Mouse (Mus musculus): ENCODE measurements around the gene Fry. TPM values are rescaled to one million over a fixed set of nuclear protein-coding genes. Genes with fewer than 3 reads are reported as not detected.

The Fry gene
- polyA plus RNA-seq, 1 experiment from 2014 or later = 41.9 TPM

DNA sequence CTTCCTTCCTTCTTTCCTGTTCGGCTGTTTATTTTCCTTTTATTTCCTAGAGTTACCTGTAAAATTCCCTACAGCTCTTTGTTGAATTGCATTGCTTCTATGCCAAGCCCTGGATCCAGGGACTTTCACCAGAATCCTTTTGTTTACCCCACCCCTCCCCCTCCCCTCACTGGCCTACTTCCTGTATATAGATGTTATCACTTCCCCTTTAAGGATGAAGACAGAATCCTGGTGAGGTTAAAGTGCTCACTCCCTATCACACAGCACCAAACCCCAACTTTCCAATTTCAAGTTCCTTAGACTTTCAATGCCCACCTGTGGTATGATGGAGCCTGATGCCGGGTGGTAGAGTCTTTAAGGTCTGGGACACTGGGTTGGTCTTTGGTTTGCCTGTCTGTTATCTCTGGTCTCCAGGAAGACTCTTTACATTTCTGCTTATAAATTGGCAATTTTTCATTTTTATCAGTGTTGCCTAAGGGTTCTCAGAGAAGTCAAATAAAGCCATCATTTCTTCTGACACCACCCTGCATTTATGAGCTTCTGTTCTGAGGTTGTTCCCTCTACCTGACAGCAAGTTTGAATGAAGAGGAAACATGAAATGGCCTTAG is 59.9 kb downstream of the Fry start:
- Histone ChIP-seq H3K36me3 (no peaks in the 10 kb centered on the region), H3K9ac (no peak overlapping the region), H3K4me3 (no peak overlapping the region), H3K27me3 (no peaks in the 10 kb centered on the region), H3K4me1 (replicated peaks) (no peaks in the 10 kb centered on the region), H3K27ac (replicated peaks) (no peak overlapping the region), H3K9me3 (0 out of 2 replicates have a peak, but pooled peaks cover 8% of the 10 kb centered on the region), H3K4me2 (no peak overlapping the region)
- ATAC-seq (ENCODE audit: low read depth) = no peak
- WGBS = 91% methylated on average over 1 of the region's 2 CpGs

DNA sequence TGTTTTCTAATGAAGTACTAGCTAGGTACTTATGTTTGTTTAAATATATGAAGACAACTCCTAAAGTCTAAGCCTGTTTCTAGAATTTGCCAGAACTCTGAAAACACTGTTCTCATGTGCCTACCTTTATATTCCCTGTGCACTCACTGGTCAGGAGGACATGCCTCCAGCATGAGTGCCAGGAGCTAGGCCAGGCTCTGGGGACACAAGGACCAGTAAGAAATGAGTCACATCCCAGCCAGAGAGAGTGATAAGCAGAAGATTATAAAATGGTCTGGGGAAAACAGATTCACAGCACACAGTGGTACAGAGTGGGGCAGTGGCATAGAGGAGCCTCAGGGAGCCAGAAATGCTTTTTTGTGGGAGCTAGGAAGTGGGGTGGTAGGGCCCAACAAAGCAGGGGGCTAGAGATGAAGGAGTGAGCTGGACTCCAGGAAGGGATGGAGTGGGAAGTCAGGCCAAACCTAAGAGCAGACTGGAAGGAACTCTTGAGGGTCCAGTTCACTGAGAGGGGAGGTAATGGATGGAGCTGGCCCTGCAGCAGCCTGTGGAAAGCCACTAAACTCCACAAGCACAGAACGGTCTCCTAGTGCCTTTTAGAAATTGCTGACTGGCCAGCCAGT is 62.7 kb downstream of the Fry start:
- Histone ChIP-seq H3K4me3 (no peak overlapping the region), H3K36me3 (no peaks in the 10 kb centered on the region), H3K9ac (no peak overlapping the region), H3K27me3 (no peaks in the 10 kb centered on the region), H3K4me1 (replicated peaks) (no peaks in the 10 kb centered on the region), H3K4me2 (no peak overlapping the region), H3K9me3 (no peaks in the 10 kb centered on the region), H3K27ac (replicated peaks) (no peak overlapping the region)
- ATAC-seq (ENCODE audit: low read depth) = no peak
- WGBS = 72% methylated on average over 1 of the region's 1 CpGs

DNA sequence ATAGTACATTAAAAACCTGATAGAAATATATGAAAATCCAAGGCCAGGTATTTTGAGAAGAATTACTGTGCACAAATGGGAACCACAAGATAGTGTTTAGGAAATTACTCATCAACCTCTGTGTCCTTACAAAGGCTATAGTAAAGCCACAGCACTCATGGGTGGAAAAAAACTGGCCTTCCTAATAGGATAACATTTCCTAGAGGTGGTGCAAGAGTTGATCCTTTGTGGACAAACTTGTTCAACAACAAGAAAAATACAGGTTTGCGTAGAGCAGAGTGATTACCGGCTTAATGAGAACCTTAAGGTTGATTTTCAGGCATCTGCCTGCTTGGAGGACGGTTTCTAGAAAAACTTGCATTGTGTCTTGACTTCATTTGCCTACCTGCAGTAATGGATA is 66.5 kb downstream of the Fry start:
- no peak for ATAC-seq (ENCODE audit: low read depth)
- Histone ChIP-seq H3K9ac (no peak overlapping the region), H3K27ac (replicated peaks) (no peak overlapping the region), H3K4me1 (replicated peaks) (no peaks in the 10 kb centered on the region), H3K9me3 (no peaks in the 10 kb centered on the region), H3K27me3 (no peaks in the 10 kb centered on the region), H3K4me3 (no peak overlapping the region), H3K36me3 (no peaks in the 10 kb centered on the region), H3K4me2 (no peak overlapping the region)
- 96% methylated on average over 3 of the region's 3 CpGs for WGBS

DNA sequence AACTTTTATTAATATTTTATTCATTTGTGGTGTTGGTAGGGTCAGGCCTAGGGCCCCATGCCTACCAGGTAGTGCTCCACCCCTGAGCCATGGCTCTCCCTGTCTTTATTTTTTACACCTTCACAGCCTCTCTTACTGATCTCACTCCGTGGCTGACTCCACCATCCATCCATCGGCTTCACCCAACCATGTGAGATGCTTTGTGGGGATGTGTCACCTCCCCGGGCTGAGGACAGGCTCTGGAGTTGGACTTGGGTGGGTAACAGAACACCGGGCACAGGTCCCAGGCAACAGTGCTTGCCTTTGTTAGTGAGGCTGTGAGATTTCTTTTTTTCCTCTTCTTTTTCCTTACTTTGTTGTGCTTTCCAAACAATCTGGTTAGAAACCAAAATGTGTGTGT is 67.7 kb downstream of the Fry start:
- Histone ChIP-seq H3K27ac (replicated peaks) (no peak overlapping the region), H3K9ac (no peak overlapping the region), H3K9me3 (peaks cover 7% of the 10 kb centered on the region; the same call in 1 of the 2 replicates), H3K4me2 (no peak overlapping the region), H3K27me3 (no peaks in the 10 kb centered on the region), H3K4me1 (replicated peaks) (no peaks in the 10 kb centered on the region), H3K4me3 (no peak overlapping the region), H3K36me3 (no peaks in the 10 kb centered on the region)
- ATAC-seq (ENCODE audit: low read depth) = no peak
- WGBS = 81% methylated on average over 4 of the region's 4 CpGs

DNA sequence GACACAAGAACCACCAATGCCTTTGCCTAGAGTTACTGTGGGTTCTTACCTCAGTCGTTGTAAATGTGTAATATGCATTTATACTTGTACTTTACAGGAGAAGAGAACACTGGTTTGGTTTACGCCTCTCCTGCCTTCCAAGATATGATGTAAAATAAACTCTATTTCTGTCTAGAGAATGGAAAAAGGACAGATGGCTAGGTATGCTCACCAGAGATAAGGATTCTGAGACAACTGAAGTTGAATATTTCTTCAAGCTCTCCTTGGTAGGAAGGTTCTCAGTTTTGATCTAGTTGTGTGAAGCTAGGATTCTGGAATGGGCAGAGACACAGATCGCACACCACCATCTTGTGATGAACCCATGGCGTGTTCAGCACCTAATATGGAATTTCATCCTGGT is 68.2 kb downstream of the Fry start:
- Histone ChIP-seq H3K4me2 (no peak overlapping the region), H3K4me3 (no peak overlapping the region), H3K9ac (no peak overlapping the region), H3K9me3 (peaks cover 7% of the 10 kb centered on the region; the same call in 1 of the 2 replicates), H3K4me1 (replicated peaks) (no peaks in the 10 kb centered on the region), H3K27ac (replicated peaks) (no peak overlapping the region), H3K27me3 (no peaks in the 10 kb centered on the region), H3K36me3 (no peaks in the 10 kb centered on the region)
- ATAC-seq (ENCODE audit: low read depth) = no peak
- 95% methylated on average over 4 of the region's 4 CpGs for WGBS

DNA sequence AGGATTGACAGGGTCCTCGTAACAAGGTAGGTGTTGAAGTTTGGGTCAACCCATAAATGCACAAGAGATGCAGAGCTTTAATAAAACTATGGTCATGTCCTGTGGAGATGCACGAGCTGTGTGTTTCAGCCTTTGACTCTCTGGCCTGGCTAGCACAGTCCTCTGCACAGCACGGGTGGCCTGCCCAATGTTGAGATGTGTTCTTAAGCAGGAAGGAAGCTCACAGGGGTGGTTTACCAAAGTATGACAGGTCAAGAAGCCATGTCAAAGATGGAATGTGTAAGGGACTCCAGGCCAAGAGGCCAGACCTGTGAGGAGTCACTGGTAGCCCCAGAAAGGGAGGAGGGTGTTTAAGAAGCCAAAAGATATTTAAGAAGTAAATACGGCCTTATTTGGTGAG is 69.6 kb downstream of the Fry start:
- H3K9me3 ChIP-seq = peaks cover 7% of the 10 kb centered on the region; the same call in 1 of the 2 replicates
- H3K36me3 ChIP-seq = no peaks in the 10 kb centered on the region
- H3K4me2 ChIP-seq = no peak overlapping the region
- no peak overlapping the region for H3K4me3 ChIP-seq
- 84% methylated on average over 4 of the region's 4 CpGs for WGBS
- no peak overlapping the region for H3K27ac ChIP-seq (replicated peaks)
- H3K4me1 ChIP-seq (replicated peaks) = no peaks in the 10 kb centered on the region
- no peak overlapping the region for H3K9ac ChIP-seq
- H3K27me3 ChIP-seq = no peaks in the 10 kb centered on the region
- no peak for ATAC-seq (ENCODE audit: low read depth)

DNA sequence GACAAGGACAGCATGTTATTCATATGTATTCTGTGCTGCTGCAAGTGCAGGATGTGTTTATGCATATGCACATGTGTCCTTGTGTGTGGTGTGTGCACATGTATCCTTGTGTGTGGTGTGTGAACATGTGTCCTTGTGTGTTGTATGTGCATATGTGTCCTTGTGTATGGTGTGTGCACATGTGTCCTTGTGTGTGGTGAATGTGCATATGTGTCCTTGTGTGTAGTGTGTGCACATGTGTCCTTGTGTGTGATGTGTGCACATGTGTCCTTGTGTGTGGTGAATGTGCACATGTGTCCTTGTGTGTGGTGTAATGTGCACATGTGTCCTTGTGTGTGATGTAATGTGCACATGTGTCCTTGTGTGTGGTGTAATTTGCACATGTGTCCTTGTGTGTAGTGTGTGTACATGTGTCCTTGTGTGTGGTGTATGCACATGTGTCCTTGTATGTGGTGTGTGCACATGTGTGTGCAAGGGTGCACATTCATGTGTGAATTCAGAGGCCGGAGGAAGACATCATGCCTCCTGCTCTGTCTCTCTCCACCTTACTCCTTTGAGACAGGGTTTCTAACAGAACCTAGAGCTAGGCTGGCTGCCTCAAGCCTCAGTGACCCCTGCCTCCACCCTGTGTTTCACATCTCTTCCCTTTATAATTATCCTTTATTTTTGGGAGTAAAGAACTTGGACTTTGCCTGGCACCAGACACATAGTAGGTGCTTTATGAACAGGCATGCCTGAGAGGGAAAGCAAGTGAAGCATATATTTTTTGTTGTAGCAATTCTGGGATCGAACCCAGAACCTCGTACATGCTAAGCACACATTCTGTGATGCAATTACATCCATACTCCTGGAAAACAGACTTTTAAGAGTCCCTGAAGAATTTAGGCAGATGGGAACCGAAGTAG is 72.3 kb downstream of the Fry start:
- Histone ChIP-seq H3K9me3 (peaks cover 7% of the 10 kb centered on the region; the same call in 1 of the 2 replicates), H3K4me2 (no peak overlapping the region), H3K4me3 (no peak overlapping the region), H3K4me1 (replicated peaks) (peaks cover 2% of the 10 kb centered on the region), H3K27ac (replicated peaks) (no peak overlapping the region), H3K36me3 (no peaks in the 10 kb centered on the region), H3K9ac (no peak overlapping the region), H3K27me3 (peaks cover 5% of the 10 kb centered on the region; the same call in 1 of the 2 replicates)
- 87% methylated on average over 4 of the region's 4 CpGs for WGBS
- no peak for ATAC-seq (ENCODE audit: low read depth)

DNA sequence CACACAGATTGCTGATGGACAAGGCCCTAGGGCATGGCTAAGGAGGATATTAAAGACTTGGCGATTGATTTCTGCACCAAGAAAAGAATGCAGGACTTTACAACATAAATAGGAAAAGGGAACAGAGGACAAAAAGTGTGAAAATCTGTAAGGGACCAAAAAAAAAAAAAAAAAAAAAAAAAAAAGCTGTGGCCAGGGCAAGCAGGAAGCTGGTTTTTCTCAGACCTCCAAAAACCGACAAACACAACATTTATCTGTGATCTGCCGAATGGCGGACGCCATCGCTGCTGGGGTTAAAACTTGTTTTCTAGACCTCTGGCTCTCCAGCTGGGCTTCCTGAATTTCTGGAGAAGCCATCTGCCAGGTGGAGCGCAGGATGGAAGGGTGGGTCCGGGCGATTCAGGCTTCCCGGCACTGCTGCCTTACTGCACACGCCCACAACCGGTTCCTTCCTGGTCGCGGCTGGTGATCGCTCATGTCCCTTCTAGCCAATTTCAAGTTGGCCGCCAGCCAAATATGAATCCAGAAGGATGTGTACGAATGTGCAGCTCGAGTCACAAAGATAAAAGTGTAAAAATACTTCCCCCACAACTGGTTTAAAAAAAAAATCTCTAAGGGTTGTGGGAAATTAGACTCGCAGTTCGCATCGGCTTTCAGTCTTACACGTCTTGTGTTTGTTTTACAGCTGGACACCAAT is 77.2 kb downstream of the Fry start:
- Histone ChIP-seq H3K9me3 (peaks cover under 1% of the 10 kb centered on the region; the same call in 1 of the 2 replicates), H3K36me3 (no peaks in the 10 kb centered on the region), H3K9ac (peak overlapping the region; percentile 61), H3K27ac (replicated peaks) (0 out of 2 replicates have a peak overlapping the region, but pooled peaks have one; percentile 43), H3K4me2 (peak overlapping the region; percentile 66), H3K4me1 (replicated peaks) (peaks cover 15% of the 10 kb centered on the region), H3K27me3 (peaks cover 5% of the 10 kb centered on the region; the same call in 1 of the 2 replicates), H3K4me3 (peak overlapping the region; percentile 35)
- 4% methylated on average over 22 of the region's 22 CpGs for WGBS
- ATAC-seq (ENCODE audit: low read depth) = peak; percentile 73; the same call in 1 of the 2 replicates

DNA sequence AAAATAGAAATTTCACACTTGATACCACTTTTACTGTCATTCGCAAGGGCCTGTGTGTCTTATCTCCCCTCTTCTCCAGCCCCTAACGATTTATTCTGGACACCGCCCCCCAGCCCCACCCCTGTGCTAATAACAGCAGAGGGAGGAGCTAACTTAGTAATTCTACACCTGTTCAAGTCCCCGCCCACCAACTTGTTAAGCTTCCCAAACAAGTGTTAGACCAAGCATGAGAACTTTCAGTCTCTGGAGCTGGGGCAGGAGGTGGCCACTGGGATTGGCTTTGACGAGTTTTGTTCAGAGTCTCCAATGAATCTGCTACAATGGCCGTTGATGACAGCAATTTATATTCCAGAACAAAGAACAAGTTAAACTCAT is 77.8 kb downstream of the Fry start:
- Histone ChIP-seq H3K27me3 (peaks cover 5% of the 10 kb centered on the region; the same call in 1 of the 2 replicates), H3K9ac (peak overlapping the region; percentile 61), H3K36me3 (no peaks in the 10 kb centered on the region), H3K4me2 (peak overlapping the region; percentile 66), H3K9me3 (no peaks in the 10 kb centered on the region), H3K4me3 (peak overlapping the region; percentile 35), H3K27ac (replicated peaks) (0 out of 2 replicates have a peak overlapping the region, but pooled peaks have one; percentile 4), H3K4me1 (replicated peaks) (peaks cover 15% of the 10 kb centered on the region)
- no peak; the same call in 1 of the 2 replicates for ATAC-seq (ENCODE audit: low read depth)
- WGBS = 2% methylated on average over 6 of the region's 6 CpGs

DNA sequence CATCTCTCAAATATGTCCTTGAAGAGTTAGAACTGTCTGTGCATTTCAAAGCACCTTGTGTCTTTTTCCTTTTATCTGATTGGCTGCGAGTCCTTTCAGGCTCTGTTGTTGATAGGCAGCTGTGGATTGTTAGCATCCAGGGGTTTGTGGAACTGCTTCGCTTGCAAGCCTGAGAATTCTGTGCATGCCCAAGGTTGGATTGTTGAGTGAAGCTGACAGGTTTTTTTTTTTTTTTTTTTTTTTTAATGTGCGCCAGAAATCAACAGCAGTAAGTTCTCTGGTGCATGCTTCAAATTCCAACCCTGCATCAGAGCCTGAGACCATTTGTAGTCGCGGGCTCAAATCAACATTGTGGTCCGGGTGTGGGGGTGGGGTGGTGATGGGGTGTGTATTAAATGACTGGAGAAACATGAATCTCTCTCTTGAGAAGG is 78.5 kb downstream of the Fry start:
- ATAC-seq (ENCODE audit: low read depth) = no peak
- Histone ChIP-seq H3K4me3 (peak overlapping the region; percentile 35; the same call in 1 of the 2 replicates), H3K36me3 (no peaks in the 10 kb centered on the region), H3K27ac (replicated peaks) (no peak overlapping the region), H3K9ac (no peak overlapping the region), H3K4me1 (replicated peaks) (peaks cover 15% of the 10 kb centered on the region), H3K27me3 (peaks cover 5% of the 10 kb centered on the region; the same call in 1 of the 2 replicates), H3K9me3 (no peaks in the 10 kb centered on the region), H3K4me2 (peak overlapping the region; percentile 66)
- 41% methylated on average over 6 of the region's 6 CpGs for WGBS

DNA sequence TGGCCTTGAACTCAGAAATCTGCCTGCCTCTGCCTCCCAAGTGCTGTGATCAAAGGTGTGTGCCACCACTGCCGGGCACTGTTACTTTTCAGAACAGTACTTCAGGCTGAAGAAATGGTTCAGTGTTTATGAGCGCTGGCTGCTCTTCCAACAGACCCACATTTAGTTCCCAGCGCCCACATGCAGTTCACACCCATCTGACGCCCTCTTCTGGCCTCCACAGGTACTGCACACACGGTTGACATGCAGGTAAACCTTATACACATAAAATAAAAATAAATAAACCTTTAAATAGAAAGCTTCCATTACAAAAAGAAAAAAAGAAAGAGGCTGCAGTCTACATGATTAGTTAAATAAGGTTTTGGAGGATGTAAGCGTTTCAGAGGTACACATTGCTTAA is 88.3 kb downstream of the Fry start:
- no peaks in the 10 kb centered on the region for H3K27me3 ChIP-seq
- H3K27ac ChIP-seq (replicated peaks) = no peak overlapping the region
- H3K4me2 ChIP-seq = no peak overlapping the region
- ATAC-seq (ENCODE audit: low read depth) = no peak
- WGBS = 92% methylated on average over 6 of the region's 6 CpGs
- H3K9me3 ChIP-seq = no peaks in the 10 kb centered on the region
- H3K4me1 ChIP-seq (replicated peaks) = peaks cover 7% of the 10 kb centered on the region
- H3K4me3 ChIP-seq = no peak overlapping the region
- no peaks in the 10 kb centered on the region for H3K36me3 ChIP-seq
- no peak overlapping the region for H3K9ac ChIP-seq

All from neural tube, embryonic 13.5 days (tissue).